Mouse (Mus musculus) cerebral cortex, adult 2 months (tissue): ENCODE measurements around the gene Ogfr.

Experiments
- WGBS: fragments of 180-500 bp; shearing (Covaris S2); methylation state at CpG from one replicate; pipeline ENCODE4 v1.1.7; 2018; 5-methylcytosine and 5-hydroxymethylcytosine counted together

Ogfr gene

DNA sequence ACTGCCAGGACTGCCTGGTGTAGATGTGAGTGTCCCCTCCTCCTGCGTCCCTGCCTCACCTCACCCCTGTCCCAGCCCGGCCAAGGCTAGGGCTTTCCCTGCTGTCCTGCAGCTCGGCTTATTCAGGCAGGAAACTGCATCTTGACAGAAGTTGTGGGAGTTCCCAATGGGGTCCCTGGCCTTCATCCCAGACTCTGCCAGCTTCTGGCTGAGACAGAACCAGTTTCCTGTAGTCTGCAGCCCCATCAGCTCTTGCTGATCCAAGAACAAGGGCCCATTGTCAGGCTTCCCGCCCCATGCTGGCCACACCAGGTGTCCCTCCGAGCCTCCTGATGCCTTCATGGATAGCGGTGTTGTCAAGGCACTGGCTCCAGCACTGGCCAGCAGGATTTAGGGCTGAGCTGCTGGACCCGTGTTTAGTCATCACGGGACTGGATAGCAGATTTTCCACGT is 11.6 kb downstream of the Ogfr start:
- 25% methylated on average over 9 of the region's 9 CpGs for WGBS

GRCm38 (mm10) chr2:180604781-180605180 is 15.7 kb downstream of the Ogfr start:
- 56% methylated on average over 6 of the region's 6 CpGs for WGBS

- WGBS, result 90% methylated on average over 4 of the region's 4 CpGs
These were observed 21.2 kb downstream of the Ogfr start for GRCm38 (mm10) chr2:180610283-180610682.

- 78% methylated on average over 2 of the region's 2 CpGs for WGBS
These were observed 22.8 kb downstream of the Ogfr start for GRCm38 (mm10) chr2:180611882-180612281.

DNA sequence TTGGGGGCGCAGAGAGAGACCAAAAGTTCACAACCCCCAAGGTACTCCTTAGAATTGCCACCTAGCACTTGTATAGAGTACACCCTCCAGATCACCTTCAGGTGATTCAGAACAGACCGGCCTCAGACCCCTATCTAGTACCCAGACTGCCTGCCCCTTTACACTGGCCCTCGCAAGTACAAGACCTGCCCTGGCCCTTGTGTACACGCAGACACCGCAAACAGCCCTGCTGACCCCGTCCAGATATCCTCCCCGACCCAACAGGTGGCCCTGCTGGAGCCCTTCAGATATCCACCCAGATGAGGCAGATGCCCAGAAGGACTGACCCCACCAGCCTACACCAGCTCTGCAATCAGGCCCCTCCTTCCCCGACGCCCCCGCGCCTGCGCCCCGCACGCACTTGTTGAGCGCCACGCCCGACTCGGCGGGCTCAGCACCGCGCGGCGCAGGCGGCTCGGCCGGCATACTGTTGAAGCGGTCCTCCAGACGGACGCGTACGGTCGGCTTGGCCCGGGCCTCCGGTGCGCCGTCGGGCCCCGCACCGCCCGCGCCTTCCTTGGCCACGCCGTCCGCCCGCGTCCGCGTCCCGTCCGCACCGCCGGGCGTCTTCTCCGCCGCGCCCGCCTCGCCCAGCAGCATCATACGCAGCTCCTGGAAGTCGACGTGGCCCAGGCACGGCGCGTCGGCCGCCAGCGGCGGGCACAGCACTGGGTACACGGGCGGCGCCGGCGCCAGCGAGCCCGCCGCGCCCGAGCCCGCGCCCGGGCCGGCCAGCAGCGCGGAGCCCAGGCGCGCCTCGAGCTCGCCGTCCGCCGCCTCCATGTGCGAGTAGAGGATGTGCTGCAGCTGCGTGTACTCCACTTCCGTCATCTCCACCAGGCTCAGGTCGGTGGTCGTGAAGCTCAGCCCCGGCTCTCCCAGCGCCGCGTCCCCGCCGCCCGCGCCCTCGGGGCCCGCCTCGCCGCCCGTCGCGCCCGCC is 52.8 kb downstream of the Ogfr start:
- 3% methylated on average over 93 of the region's 112 CpGs for WGBS

- WGBS, result 11% methylated on average over 51 of the region's 56 CpGs
These were observed 53.7 kb downstream of the Ogfr start, which contains the start of gene Tcfl5 for GRCm38 (mm10) chr2:180642555-180643260. Gene Tcfl5, minus strand, starts transcription at chr2:180642708.
